Mouse (Mus musculus) left cerebral cortex, postnatal 10 days (tissue): ENCODE results near the gene Nol9. TPM values are rescaled to one million over a fixed set of nuclear protein-coding genes. Genes with fewer than 3 reads are reported as not detected.
A peak's percentile ranks its signal among the peaks of the same experiment; 100 is the strongest.
"Not testable (repeated sequence)": the region's sequence is repeated elsewhere in the genome, so short reads cannot be mapped to it uniquely, and the experiment has no call there.

ENCODE experiments used
- DNase-seq, 2 experiments: peaks; one replicate each; pipeline ENCODE4 v3.0.0; 2021 to 2022; ENCODE audit warnings: low spot score in 2 of 2, mixed read lengths in 1 of 2; ENCODE audit errors: extremely low spot score in 1 of 2
- intact Hi-C: fragments of 180-260 bp; cut with DNase I; formaldehyde crosslinking; loops from one replicate; pipeline ENCODE4 v1.15.1; 2025
- total RNA-seq, 2 experiments: library from RNA; stranded (reverse); gene quantifications; 2 replicates each; pipeline ENCODE4 v1.2.3; 2021

The Nol9 gene
- total RNA-seq, 2 experiments from 2014 or later = 25.3 to 27.7 TPM

GRCm38 (mm10) chr4:152009076-152010051 is 29.8 kb upstream of the Nol9 start:
- intact Hi-C loops = no loop called here
- DNase-seq = peak in 1 of 2 experiments; percentile 87

GRCm38 (mm10) chr4:152010091-152010706 is 28.9 kb upstream of the Nol9 start:
- intact Hi-C loops = no loop called here
- no peak for DNase-seq

- intact Hi-C loops = no loop called here
- peak in 1 of 2 experiments; percentile 39 for DNase-seq
Observed at GRCm38 (mm10) chr4:152010707-152011134, 28.4 kb upstream of the Nol9 start.

- DNase-seq = peak in 1 of 2 experiments; percentile 13
- intact Hi-C loops = no loop called here
Observed at GRCm38 (mm10) chr4:152011171-152011760, 27.9 kb upstream of the Nol9 start.

- no peak for DNase-seq
- intact Hi-C loops = no loop called here
Observed at GRCm38 (mm10) chr4:152012109-152012508, 27.0 kb upstream of the Nol9 start.

- DNase-seq = no peak
- intact Hi-C loops = no loop called here
Observed at GRCm38 (mm10) chr4:152013036-152013813, 25.9 kb upstream of the Nol9 start.

GRCm38 (mm10) chr4:152019073-152019472 is 20.0 kb upstream of the Nol9 start:
- intact Hi-C loops = no loop called here
- no peak for DNase-seq

- intact Hi-C loops = no loop called here
- no peak for DNase-seq
Observed at GRCm38 (mm10) chr4:152020024-152020423, 19.1 kb upstream of the Nol9 start.

GRCm38 (mm10) chr4:152021568-152022097 is 17.5 kb upstream of the Nol9 start:
- intact Hi-C loops = no loop called here
- no peak for DNase-seq

GRCm38 (mm10) chr4:152022506-152022905 is 16.6 kb upstream of the Nol9 start:
- intact Hi-C loops = no loop called here
- no peak for DNase-seq

GRCm38 (mm10) chr4:152024525-152024924 is 14.6 kb upstream of the Nol9 start:
- intact Hi-C loops = no loop called here
- no peak for DNase-seq

GRCm38 (mm10) chr4:152026751-152027508 is 12.2 kb upstream of the Nol9 start:
- intact Hi-C loops = no loop called here
- no peak for DNase-seq

GRCm38 (mm10) chr4:152027524-152027923 is 11.6 kb upstream of the Nol9 start, which contains the start of gene Zbtb48:
Gene Zbtb48, minus strand, starts transcription at chr4:152027671.
- intact Hi-C loops = no loop called here
- DNase-seq = peak; percentile 97 to 98

GRCm38 (mm10) chr4:152028456-152028855 is 10.7 kb upstream of the Nol9 start:
- intact Hi-C loops = no loop called here
- DNase-seq = no peak

GRCm38 (mm10) chr4:152029087-152029486 is 10.0 kb upstream of the Nol9 start:
- intact Hi-C loops = no loop called here
- DNase-seq = no peak

GRCm38 (mm10) chr4:152029997-152030396 is 9.1 kb upstream of the Nol9 start:
- intact Hi-C loops = loop anchor here (5.0 kb wide), 1 partner anchor 48 kb away; no protein-coding TSS in a partner anchor
- DNase-seq = no peak

GRCm38 (mm10) chr4:152032922-152033321 is 6.2 kb upstream of the Nol9 start:
- intact Hi-C loops = loop anchor here (5.0 kb wide), 1 partner anchor 51 kb away; no protein-coding TSS in a partner anchor
- DNase-seq = no peak

- intact Hi-C loops, DNase-seq: not testable (repeated sequence)
Observed at GRCm38 (mm10) chr4:152036464-152036863, 2.7 kb upstream of the Nol9 start.
